Mouse (Mus musculus) spleen, adult 2 months (tissue): ENCODE results near the gene Fry.

Experiments used
- CTCF ChIP-seq: fragments of 200-500 bp; IDR thresholded peaks from 2 replicates; pipeline ENCODE4 v1.5.1; 2011; ENCODE audit warnings: mild to moderate bottlenecking, inconsistent platforms; ENCODE audit not compliant: insufficient read depth, insufficient read length, insufficient replicate concordance; ENCODE audit errors: extremely low read depth
- POLR2A ChIP-seq: fragments of 200-500 bp; IDR thresholded peaks from 2 replicates; pipeline ENCODE4 v1.6.1; 2011; ENCODE audit warnings: low read depth, low read length, inconsistent platforms

DNA sequence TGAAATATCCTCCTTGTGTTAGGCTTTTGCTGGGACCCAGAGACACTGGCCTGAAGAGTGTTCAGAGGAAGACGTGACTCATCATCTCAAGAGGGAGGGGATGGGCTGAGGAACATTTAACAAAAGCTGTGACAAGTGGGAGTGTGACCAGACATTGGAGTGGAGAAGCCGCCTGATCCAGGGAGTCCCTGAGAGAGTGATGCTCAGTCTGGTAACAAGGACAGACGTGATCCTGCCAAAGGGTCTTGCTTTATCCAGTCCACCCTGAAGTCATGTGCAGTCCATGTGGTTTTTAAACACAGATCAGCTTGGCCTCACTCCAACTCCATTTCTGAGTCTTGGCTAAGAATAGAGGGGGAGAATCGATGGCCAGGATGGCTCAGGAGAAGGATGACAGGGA is 158.2 kb downstream of the Fry start:
- no peak for TF ChIP-seq POLR2A
- no peak for TF ChIP-seq CTCF
